Comparison of ENCODE assay signal across 8 mouse cellular contexts in genomic region chr4:88550161-88550945, GRCm38 (mm10). TPM values are rescaled to one million over a fixed set of nuclear protein-coding genes. Genes with fewer than 3 reads are reported as not detected.
DNase-seq lines count a peak whose midpoint lies in the region; ATAC-seq and TF ChIP-seq lines count a peak whose summit lies in the region.

No protein-coding gene starts in this region.

- 0 out of 2 replicates have a peak, but pooled peaks have one; percentile 50 for TF ChIP-seq EP300 in heart, adult 2 months (IDR thresholded peaks at IDR 0.05; ENCODE audit: insufficient read depth, low read depth, low read length)

- ATAC-seq in embryonic facial prominence, embryonic 13.5 days (ENCODE audit: insufficient number of reproducible peaks, insufficient read depth, low FRiP score, low TSS enrichment, low read depth): peak; percentile 43; the same call in 1 of the 2 replicates
- peak; percentile 73; the same call in 1 of the 2 replicates for ATAC-seq in limb, embryonic 12.5 days (ENCODE audit: insufficient number of reproducible peaks, insufficient read depth, low FRiP score, low TSS enrichment, low read depth)
- no peak for ATAC-seq in midbrain, embryonic 14.5 days (ENCODE audit: low FRiP score, low TSS enrichment)

- peak; percentile 92 for DNase-seq in A20 (ENCODE audit: low read depth, low spot score)
- DNase-seq in adrenal gland, postnatal 36 days: peak; percentile 82 to 90
- peak; percentile 80 to 84 for DNase-seq in heart, adult 2 months
- DNase-seq in kidney, adult 2 months: peak; percentile 88
- DNase-seq in midbrain, embryonic 14.5 days: peak; percentile 79
- DNase-seq in spleen, adult 12 weeks (ENCODE audit: low spot score): peak; percentile 85

- H3K4me3 ChIP-seq in embryonic facial prominence, embryonic 13.5 days: peak overlapping the region; percentile 36
- peak overlapping the region; percentile 54 for H3K4me3 ChIP-seq in heart, adult 2 months
- peak overlapping the region; percentile 47 for H3K4me3 ChIP-seq in kidney, adult 2 months (ENCODE audit: insufficient read depth, low read depth, low read length)
- peak overlapping the region; percentile 24 for H3K4me3 ChIP-seq in limb, embryonic 12.5 days (replicated peaks)
- H3K4me3 ChIP-seq in midbrain, embryonic 14.5 days (replicated peaks; ENCODE audit: low read depth, low read length): no peak overlapping the region

- no peaks in the 10 kb centered on the region for H3K9me3 ChIP-seq in embryonic facial prominence, embryonic 13.5 days
- no peaks in the 10 kb centered on the region for H3K9me3 ChIP-seq in limb, embryonic 12.5 days
- H3K9me3 ChIP-seq in midbrain, embryonic 14.5 days (ENCODE audit: control insufficient read depth, low read length): no peaks in the 10 kb centered on the region

- H3K79me2 ChIP-seq in heart, adult 2 months (replicated peaks; ENCODE audit: control insufficient read depth, insufficient read depth, low read length): no peaks in the 10 kb centered on the region

- intact Hi-C loops in heart, adult 2 months (cut with DNase I): loop anchor here (2.0 to 5.0 kb wide), 2 partner anchors 90 to 458 kb away; partner anchors contain the start of gene Focad

- H3K4me2 ChIP-seq in embryonic facial prominence, embryonic 13.5 days: peak overlapping the region; percentile 63
- peak overlapping the region; percentile 51 for H3K4me2 ChIP-seq in limb, embryonic 12.5 days
- H3K4me2 ChIP-seq in midbrain, embryonic 14.5 days (ENCODE audit: low read length): peak overlapping the region; percentile 36

- TF ChIP-seq POLR2A in heart, adult 2 months (IDR thresholded peaks at IDR 0.05; ENCODE audit: insufficient read depth, low read depth, low read length): no peak
- no peak for TF ChIP-seq POLR2A in kidney, adult 2 months (IDR thresholded peaks at IDR 0.05; ENCODE audit: low read depth, low read length)

- WGBS in embryonic facial prominence, embryonic 13.5 days: 27% methylated on average over 22 of the region's 22 CpGs
- WGBS in heart, adult 2 months: 20% methylated on average over 22 of the region's 22 CpGs
- WGBS in kidney, adult 2 months: 18% methylated on average over 22 of the region's 22 CpGs
- 33% methylated on average over 22 of the region's 22 CpGs for WGBS in limb, embryonic 12.5 days
- WGBS in midbrain, embryonic 14.5 days: 36% methylated on average over 22 of the region's 22 CpGs

- H3K36me3 ChIP-seq in embryonic facial prominence, embryonic 13.5 days: no peaks in the 10 kb centered on the region
- no peaks in the 10 kb centered on the region for H3K36me3 ChIP-seq in heart, adult 2 months (ENCODE audit: control insufficient read depth, insufficient read depth, low read length)
- H3K36me3 ChIP-seq in kidney, adult 2 months (ENCODE audit: control insufficient read depth, insufficient read depth, low read length): no peaks in the 10 kb centered on the region
- no peaks in the 10 kb centered on the region for H3K36me3 ChIP-seq in limb, embryonic 12.5 days
- H3K36me3 ChIP-seq in midbrain, embryonic 14.5 days (ENCODE audit: control insufficient read depth, insufficient read depth, low read length): no peaks in the 10 kb centered on the region

- peaks cover 4% of the 10 kb centered on the region; the same call in 1 of the 2 replicates for H3K4me1 ChIP-seq in embryonic facial prominence, embryonic 13.5 days
- H3K4me1 ChIP-seq in heart, adult 2 months (ENCODE audit: control insufficient read depth, insufficient read depth, low read length): peaks cover 1% of the 10 kb centered on the region
- H3K4me1 ChIP-seq in kidney, adult 2 months (ENCODE audit: control insufficient read depth, insufficient read depth, low read length): no peaks in the 10 kb centered on the region; the same call in 1 of the 2 replicates
- H3K4me1 ChIP-seq in limb, embryonic 12.5 days (replicated peaks): no peaks in the 10 kb centered on the region; the same call in 1 of the 2 replicates
- H3K4me1 ChIP-seq in midbrain, embryonic 14.5 days (ENCODE audit: control insufficient read depth, insufficient read depth, low read length): no peaks in the 10 kb centered on the region

- H3K27me3 ChIP-seq in embryonic facial prominence, embryonic 13.5 days: no peaks in the 10 kb centered on the region
- H3K27me3 ChIP-seq in heart, adult 2 months (ENCODE audit: control insufficient read depth, insufficient read depth, low read length): no peaks in the 10 kb centered on the region
- H3K27me3 ChIP-seq in kidney, adult 2 months (replicated peaks; ENCODE audit: control insufficient read depth, insufficient read depth, low read length): no peaks in the 10 kb centered on the region; the same call in 1 of the 2 replicates
- no peaks in the 10 kb centered on the region for H3K27me3 ChIP-seq in limb, embryonic 12.5 days
- no peaks in the 10 kb centered on the region for H3K27me3 ChIP-seq in midbrain, embryonic 14.5 days (ENCODE audit: control insufficient read depth, insufficient read depth, low read length)

- no peak overlapping the region for H3K27ac ChIP-seq in embryonic facial prominence, embryonic 13.5 days
- peak overlapping the region; percentile 36 for H3K27ac ChIP-seq in heart, adult 2 months
- H3K27ac ChIP-seq in kidney, adult 2 months (ENCODE audit: insufficient read depth, low read depth, low read length): no peak overlapping the region
- no peak overlapping the region for H3K27ac ChIP-seq in limb, embryonic 12.5 days
- no peak overlapping the region for H3K27ac ChIP-seq in midbrain, embryonic 14.5 days (replicated peaks; ENCODE audit: low read depth, low read length)

- H3K9ac ChIP-seq in embryonic facial prominence, embryonic 13.5 days: 0 out of 2 replicates have a peak overlapping the region, but pooled peaks have one; percentile 32
- peak overlapping the region; percentile 37 for H3K9ac ChIP-seq in heart, adult 2 months (ENCODE audit: low read depth, low read length)
- no peak overlapping the region for H3K9ac ChIP-seq in limb, embryonic 12.5 days (replicated peaks)
- H3K9ac ChIP-seq in midbrain, embryonic 14.5 days (replicated peaks; ENCODE audit: low read length): no peak overlapping the region

- peak; percentile 87 for TF ChIP-seq CTCF in heart, adult 2 months (IDR thresholded peaks at IDR 0.05)
- peak; percentile 96 for TF ChIP-seq CTCF in kidney, adult 2 months (conservative IDR thresholded peaks at IDR 0.05; ENCODE audit: insufficient read depth, insufficient read length, low read depth, low read length)

RNA-seq across cellular contexts. Expression of gene Ifna15, which starts 7.7 kb away (rescaled TPM):
- total RNA-seq in adrenal gland, postnatal 36 days (2021): not detected
- polyA plus RNA-seq in embryonic facial prominence, embryonic 13.5 days (2015; fragmentation: Nextera tagmentation; extraction: Ambion mirVana): not detected in 2 replicates
- total RNA-seq in heart, adult 2 months (2021): not detected
- polyA plus RNA-seq in heart, adult 2 months (2012; rRNA removed): not detected in 2 replicates
- polyA plus RNA-seq in kidney, adult 2 months (2012; rRNA removed): not detected in 2 replicates
- polyA plus RNA-seq in limb, embryonic 12.5 days (2016; fragmentation: Nextera tagmentation; extraction: Ambion mirVana): not detected in 2 replicates
- not detected in 2 replicates for polyA plus RNA-seq in midbrain, embryonic 14.5 days (2014; fragmentation: Nextera tagmentation; extraction: Ambion mirVana)

RNA-seq across cellular contexts. Expression of gene Ifna14, which starts 21.2 kb away (rescaled TPM):
- total RNA-seq in adrenal gland, postnatal 36 days (2021): not detected
- polyA plus RNA-seq in embryonic facial prominence, embryonic 13.5 days (2015; fragmentation: Nextera tagmentation; extraction: Ambion mirVana): not detected in 2 replicates
- total RNA-seq in heart, adult 2 months (2021): not detected
- polyA plus RNA-seq in heart, adult 2 months (2012; rRNA removed): not detected in 2 replicates
- not detected in 2 replicates for polyA plus RNA-seq in kidney, adult 2 months (2012; rRNA removed)
- polyA plus RNA-seq in limb, embryonic 12.5 days (2016; fragmentation: Nextera tagmentation; extraction: Ambion mirVana): not detected in 2 replicates
- polyA plus RNA-seq in midbrain, embryonic 14.5 days (2014; fragmentation: Nextera tagmentation; extraction: Ambion mirVana): not detected in 2 replicates

RNA-seq across cellular contexts. Expression of gene Ifnb1, which starts 27.8 kb away (rescaled TPM):
- total RNA-seq in adrenal gland, postnatal 36 days (2021): not detected
- not detected in 2 replicates for polyA plus RNA-seq in embryonic facial prominence, embryonic 13.5 days (2015; fragmentation: Nextera tagmentation; extraction: Ambion mirVana)
- not detected for total RNA-seq in heart, adult 2 months (2021)
- not detected in 2 replicates for polyA plus RNA-seq in heart, adult 2 months (2012; rRNA removed)
- polyA plus RNA-seq in kidney, adult 2 months (2012; rRNA removed): not detected in 2 replicates
- not detected in 2 replicates for polyA plus RNA-seq in limb, embryonic 12.5 days (2016; fragmentation: Nextera tagmentation; extraction: Ambion mirVana)
- not detected in 2 replicates for polyA plus RNA-seq in midbrain, embryonic 14.5 days (2014; fragmentation: Nextera tagmentation; extraction: Ambion mirVana)

RNA-seq across cellular contexts. Expression of gene Ifna9, which starts 41.8 kb away (rescaled TPM):
- total RNA-seq in adrenal gland, postnatal 36 days (2021): not detected
- polyA plus RNA-seq in embryonic facial prominence, embryonic 13.5 days (2015; fragmentation: Nextera tagmentation; extraction: Ambion mirVana): not detected in 2 replicates
- total RNA-seq in heart, adult 2 months (2021): not detected
- polyA plus RNA-seq in heart, adult 2 months (2012; rRNA removed): not detected in 2 replicates
- not detected in 2 replicates for polyA plus RNA-seq in kidney, adult 2 months (2012; rRNA removed)
- polyA plus RNA-seq in limb, embryonic 12.5 days (2016; fragmentation: Nextera tagmentation; extraction: Ambion mirVana): not detected in 2 replicates
- not detected in 2 replicates for polyA plus RNA-seq in midbrain, embryonic 14.5 days (2014; fragmentation: Nextera tagmentation; extraction: Ambion mirVana)

RNA-seq across cellular contexts. Expression of gene Ifna12, which starts 52.8 kb away (rescaled TPM):
- not detected for total RNA-seq in adrenal gland, postnatal 36 days (2021)
- polyA plus RNA-seq in embryonic facial prominence, embryonic 13.5 days (2015; fragmentation: Nextera tagmentation; extraction: Ambion mirVana): not detected in 2 replicates
- total RNA-seq in heart, adult 2 months (2021): not detected
- not detected in 2 replicates for polyA plus RNA-seq in heart, adult 2 months (2012; rRNA removed)
- polyA plus RNA-seq in kidney, adult 2 months (2012; rRNA removed): not detected in 2 replicates
- not detected in 2 replicates for polyA plus RNA-seq in limb, embryonic 12.5 days (2016; fragmentation: Nextera tagmentation; extraction: Ambion mirVana)
- not detected in 2 replicates for polyA plus RNA-seq in midbrain, embryonic 14.5 days (2014; fragmentation: Nextera tagmentation; extraction: Ambion mirVana)

Comparison
In these comparisons a context has a peak if more than half of its experiments do, and no peak if none do; other contexts are left out.
1. H3K9ac ChIP-seq: peak in embryonic facial prominence, embryonic 13.5 days (single experiment) and heart, adult 2 months (single experiment); none in limb, embryonic 12.5 days (single experiment) and midbrain, embryonic 14.5 days (single experiment).
2. Peak in every context shown above with its lines, with median percentiles within 50 percentile points of each other: DNase-seq and H3K4me2 ChIP-seq.